ENCODE assay signal across 9 mouse cellular contexts in genomic region chr12:31848630-31849415, GRCm38 (mm10).
DNase-seq lines count a peak whose midpoint lies in the region; ATAC-seq lines count a peak whose summit lies in the region.
"Had no signal": no experiment of that assay in that cellular context is flagged by ENCODE, and none has a peak within 500 bp of the region (broad histone marks: within the 10 kb centered on the region; RNA-seq: fewer than 3 reads in every experiment).

No protein-coding gene starts in this region.

- H3K4me2 ChIP-seq in liver, embryonic 13.5 days = peak overlapping the region; percentile 33

- 79% methylated on average over 5 of the region's 5 CpGs for WGBS in liver, embryonic 13.5 days (ENCODE audit: insufficient replicate concordance)

- ATAC-seq in liver, embryonic 13.5 days (ENCODE audit: low read depth) = peak; percentile 31; the same call in 1 of the 2 replicates

- H3K4me1 ChIP-seq in liver, embryonic 13.5 days (replicated peaks) = peaks cover 14% of the 10 kb centered on the region

- DNase-seq in liver, embryonic 13.5 days = no peak
- DNase-seq in liver = no peak
- DNase-seq in cerebellum, adult 8-10 months = peak; percentile 90
- DNase-seq in gastrocnemius, postnatal 36 days = peak; percentile 25 to 33
- peak; percentile 30 to 68 for DNase-seq in kidney, postnatal 25 days
- DNase-seq in lung, postnatal 14 days = peak; percentile 71
- DNase-seq in embryo, embryonic 10.5 days (ENCODE audit: low spot score) = no peak
- DNase-seq in testis, postnatal 10 days (ENCODE audit: low spot score) = no peak

- H3K36me3 ChIP-seq in liver, embryonic 13.5 days = no peaks in the 10 kb centered on the region

- no peaks in the 10 kb centered on the region for H3K27me3 ChIP-seq in liver, embryonic 13.5 days

- no peak overlapping the region for H3K27ac ChIP-seq in liver, embryonic 13.5 days

- intact Hi-C loops in gastrocnemius, postnatal 36 days (cut with DNase I) = no loop called here

- no peak overlapping the region for H3K4me3 ChIP-seq in liver, embryonic 13.5 days (replicated peaks)
- H3K4me3 ChIP-seq: myocyte had no signal

- peak overlapping the region; percentile 23; the same call in 1 of the 2 replicates for H3K9ac ChIP-seq in liver, embryonic 13.5 days

- no peaks in the 10 kb centered on the region for H3K9me3 ChIP-seq in liver, embryonic 13.5 days (replicated peaks)

Comparison
In these comparisons a context has a peak if more than half of its experiments do, and no peak if none do; other contexts are left out.
1. DNase-seq: peak in cerebellum, adult 8-10 months (single experiment), gastrocnemius, postnatal 36 days (2 of 2), kidney, postnatal 25 days (2 of 2) and lung, postnatal 14 days (single experiment); none in liver, embryonic 13.5 days (single experiment), liver (single experiment), embryo, embryonic 10.5 days (single experiment) and testis, postnatal 10 days (single experiment).